ENCODE assay signal across 13 mouse cellular contexts in the genomic region with DNA sequence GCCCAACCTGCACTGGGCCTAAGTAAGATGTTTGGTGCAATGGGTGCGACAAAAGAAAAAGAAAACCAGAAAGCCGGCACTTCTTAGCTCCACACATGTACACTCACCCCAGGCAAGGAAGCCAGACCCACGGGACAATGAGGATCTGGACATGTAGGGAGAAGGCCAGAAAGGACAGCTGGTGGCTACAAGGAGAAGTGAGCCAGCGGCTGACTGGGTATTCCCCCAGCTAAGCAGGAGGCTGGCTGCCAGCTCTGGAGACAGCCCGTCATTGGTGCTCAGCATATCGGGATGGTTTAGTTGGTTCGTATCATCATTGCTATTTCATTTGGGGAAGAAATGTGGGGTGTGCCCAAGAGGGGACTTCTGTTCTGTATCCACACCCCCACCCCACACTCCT.
A peak's percentile ranks its signal among the peaks of the same experiment; 100 is the strongest.
DNase-seq lines count a peak whose midpoint lies in the region; ATAC-seq and TF ChIP-seq lines count a peak whose summit lies in the region.
"Had no signal": no experiment of that assay in that cellular context is flagged by ENCODE, and none has a peak within 500 bp of the region (broad histone marks: within the 10 kb centered on the region; RNA-seq: fewer than 3 reads in every experiment).

No protein-coding gene starts in this region.

- TF ChIP-seq EP300 in heart, adult 2 months (IDR thresholded peaks at IDR 0.05; ENCODE audit: insufficient read depth, low read depth, low read length), result no peak

- intact Hi-C loops in heart, adult 2 months (cut with DNase I), result no loop called here
- intact Hi-C loops in heart, postnatal 36 days (cut with DNase I), result no loop called here

- no peaks in the 10 kb centered on the region for H3K79me2 ChIP-seq in heart, adult 2 months (replicated peaks; ENCODE audit: control insufficient read depth, insufficient read depth, low read length)

- TF ChIP-seq POLR2A in heart, adult 2 months (IDR thresholded peaks at IDR 0.05; ENCODE audit: insufficient read depth, low read depth, low read length), result no peak

- H3K36me3 ChIP-seq in heart, adult 2 months (ENCODE audit: control insufficient read depth, insufficient read depth, low read length), result no peaks in the 10 kb centered on the region
- no peaks in the 10 kb centered on the region for H3K36me3 ChIP-seq in heart, embryonic 12.5 days
- H3K36me3 ChIP-seq: hindbrain, embryonic 15.5 days had no signal

- no peak for ATAC-seq in heart, embryonic 12.5 days (ENCODE audit: insufficient number of reproducible peaks, low FRiP score)
- ATAC-seq in erythroblast, adult 5-6 weeks (replicated peaks; ENCODE audit: low FRiP score, poor library complexity, severe bottlenecking), result no peak
- ATAC-seq: forebrain, postnatal 0 days; Patski had no signal

- H3K4me1 ChIP-seq in heart, adult 2 months (ENCODE audit: control insufficient read depth, insufficient read depth, low read length), result no peaks in the 10 kb centered on the region
- H3K4me1 ChIP-seq in heart, embryonic 12.5 days (replicated peaks), result peaks cover 3% of the 10 kb centered on the region; the same call in 1 of the 2 replicates

- no peak overlapping the region for H3K9ac ChIP-seq in heart, adult 2 months (ENCODE audit: low read depth, low read length)
- H3K9ac ChIP-seq in heart, embryonic 12.5 days, result no peak overlapping the region
- H3K9ac ChIP-seq: forebrain, postnatal 0 days; hindbrain, embryonic 15.5 days had no signal

- H3K27me3 ChIP-seq in heart, adult 2 months (ENCODE audit: control insufficient read depth, insufficient read depth, low read length), result no peaks in the 10 kb centered on the region
- H3K27me3 ChIP-seq in heart, embryonic 12.5 days (replicated peaks), result no peaks in the 10 kb centered on the region
- H3K27me3 ChIP-seq: hindbrain, embryonic 15.5 days had no signal

- TF ChIP-seq CTCF in heart, adult 2 months (IDR thresholded peaks at IDR 0.05), result no peak

- DNase-seq in heart, adult 2 months, result peak; percentile 53 to 69
- DNase-seq in urinary bladder, postnatal 25 days (ENCODE audit: low spot score), result peak; percentile 6
- no peak for DNase-seq in urinary bladder, adult 18-20 months (ENCODE audit: low spot score in 2 of 2)
- peak; percentile 47 to 50 for DNase-seq in heart, postnatal 36 days
- DNase-seq in spleen, postnatal 4 days (ENCODE audit: low spot score in 2 of 2), result no peak
- no peak for DNase-seq in natural killer cell, adult 2 months (ENCODE audit: low spot score in 2 of 2)
- DNase-seq: adrenal gland, postnatal 25 days; forebrain, postnatal 0 days; kidney, postnatal 14 days had no signal

- H3K4me2 ChIP-seq in heart, embryonic 12.5 days, result no peak overlapping the region
- H3K4me2 ChIP-seq: hindbrain, embryonic 15.5 days had no signal

- no peak overlapping the region for H3K4me3 ChIP-seq in heart, adult 2 months
- no peak overlapping the region for H3K4me3 ChIP-seq in heart, embryonic 12.5 days
- H3K4me3 ChIP-seq: hindbrain, embryonic 15.5 days had no signal

- 65% methylated on average over 7 of the region's 7 CpGs for WGBS in heart, adult 2 months
- 84% methylated on average over 7 of the region's 7 CpGs for WGBS in heart, embryonic 12.5 days

- no peak overlapping the region for H3K27ac ChIP-seq in heart, adult 2 months
- H3K27ac ChIP-seq in heart, embryonic 12.5 days (ENCODE audit: poor library complexity, severe bottlenecking), result no peak overlapping the region
- H3K27ac ChIP-seq: hindbrain, embryonic 15.5 days had no signal

- H3K9me3 ChIP-seq in heart, embryonic 12.5 days (replicated peaks), result no peaks in the 10 kb centered on the region
- H3K9me3 ChIP-seq: hindbrain, embryonic 15.5 days had no signal

Comparison
In these comparisons a context has a peak if more than half of its experiments do, and no peak if none do; other contexts are left out.
1. DNase-seq: peak in heart, adult 2 months (2 of 2), urinary bladder, postnatal 25 days (single experiment) and heart, postnatal 36 days (2 of 2); none in urinary bladder, adult 18-20 months (0 of 2), spleen, postnatal 4 days (0 of 2) and natural killer cell, adult 2 months (0 of 2).